Mouse (Mus musculus) intestine, postnatal 0 days (tissue): ENCODE results near the gene Tcirg1. TPM values are rescaled to one million over a fixed set of nuclear protein-coding genes. Genes with fewer than 3 reads are reported as not detected.
A peak's percentile ranks its signal among the peaks of the same experiment; 100 is the strongest.

ENCODE experiments used
- ATAC-seq: fragments of 200-750 bp; cut with Nextera tagmentation; 2 replicates; pipeline ENCODE4 v1.8.0; 2017; ENCODE audit warnings: mild to moderate bottlenecking, moderate TSS enrichment, moderate library complexity
- H3K27ac ChIP-seq: fragments of 300-500 bp; sonication (generic); 2 replicates; pipeline ENCODE4 v1.5.1; 2014; ENCODE audit warnings: mild to moderate bottlenecking, low read depth, low read length, moderate library complexity
- H3K27me3 ChIP-seq: fragments of 300-500 bp; sonication (generic); replicated peaks from 2 replicates; pipeline ENCODE4 v1.6.1; 2014; ENCODE audit warnings: low read length, mixed read lengths; ENCODE audit not compliant: control insufficient read depth, insufficient read depth
- H3K36me3 ChIP-seq: fragments of 300-500 bp; sonication (generic); 2 replicates; pipeline ENCODE4 v1.6.1; 2014; ENCODE audit warnings: mild to moderate bottlenecking, moderate library complexity; ENCODE audit not compliant: control insufficient read depth, insufficient read depth
- H3K4me1 ChIP-seq: fragments of 300-500 bp; sonication (generic); replicated peaks from 2 replicates; pipeline ENCODE4 v1.6.1; 2014; ENCODE audit warnings: antibody characterized with exemption, low read length, mixed read lengths; ENCODE audit not compliant: control insufficient read depth, insufficient read depth
- H3K4me2 ChIP-seq: fragments of 300-500 bp; sonication (generic); replicated peaks from 2 replicates; pipeline ENCODE4 v1.6.1; 2014; ENCODE audit warnings: low read depth, mild to moderate bottlenecking, moderate library complexity
- H3K4me3 ChIP-seq: fragments of 300-500 bp; sonication (generic); 2 replicates; pipeline ENCODE4 v1.5.1; 2014; ENCODE audit warnings: low read depth, low read length
- H3K9ac ChIP-seq: fragments of 300-500 bp; sonication (generic); 2 replicates; pipeline ENCODE4 v1.6.1; 2014; ENCODE audit warnings: mild to moderate bottlenecking, low read depth, low read length
- H3K9me3 ChIP-seq: fragments of 300-500 bp; sonication (generic); 2 replicates; pipeline ENCODE4 v1.6.1; 2016; ENCODE audit warnings: mixed run types; ENCODE audit not compliant: control insufficient read depth
- CTCF ChIP-seq: sonication (generic); IDR thresholded peaks from 2 replicates; pipeline ENCODE4 v1.5.1; 2016; ENCODE audit warnings: low read depth, mild to moderate bottlenecking, control low read depth, antibody characterized with exemption, moderate library complexity
- WGBS: fragments of 180-500 bp; shearing (Covaris S2); extraction: QIAGEN DNeasy Blood & Tissue Kit; methylation state at CpG from one replicate; pipeline ENCODE4 v1.1.7; 2014; 5-methylcytosine and 5-hydroxymethylcytosine counted together
- polyA plus RNA-seq: library from polyadenylated mRNA; unstranded; fragments of >200 nt; fragmentation: Nextera tagmentation; extraction: Ambion mirVana; gene quantifications from 2 replicates; pipeline ENCODE4 v1.2.1, GENCODE M21; 2015

Gene Tcirg1
- polyA plus RNA-seq, 1 experiment from 2014 or later = 76.2 TPM

- no peak for ATAC-seq
- Histone ChIP-seq H3K4me3 (no peak overlapping the region), H3K4me2 (no peak overlapping the region), H3K9ac (no peak overlapping the region), H3K4me1 (0 out of 2 replicates have a peak, but pooled peaks cover 7% of the 10 kb centered on the region), H3K36me3 (no peaks in the 10 kb centered on the region), H3K27ac (no peak overlapping the region), H3K9me3 (no peaks in the 10 kb centered on the region), H3K27me3 (no peaks in the 10 kb centered on the region)
- TF ChIP-seq CTCF = no peak
- 85% methylated on average over 8 of the region's 8 CpGs for WGBS
Measured at GRCm38 (mm10) chr19:3924190-3924589, 17.3 kb upstream of the Tcirg1 start.

- no peak overlapping the region for H3K9ac ChIP-seq
- no peak overlapping the region for H3K4me3 ChIP-seq
- no peaks in the 10 kb centered on the region for H3K36me3 ChIP-seq
- H3K4me2 ChIP-seq = no peak overlapping the region
- no peaks in the 10 kb centered on the region for H3K9me3 ChIP-seq
- ATAC-seq = peak; percentile 15; the same call in 1 of the 2 replicates
- WGBS = 58% methylated on average over 13 of the region's 13 CpGs
- 0 out of 2 replicates have a peak, but pooled peaks cover 7% of the 10 kb centered on the region for H3K4me1 ChIP-seq
- TF ChIP-seq CTCF = no peak
- no peak overlapping the region for H3K27ac ChIP-seq
- H3K27me3 ChIP-seq = no peaks in the 10 kb centered on the region
Measured at GRCm38 (mm10) chr19:3923586-3923985, 16.7 kb upstream of the Tcirg1 start.

GRCm38 (mm10) chr19:3922661-3923371, 15.9 kb upstream of the Tcirg1 start:
- no peak overlapping the region; the same call in 1 of the 2 replicates for H3K27ac ChIP-seq
- no peak overlapping the region for H3K4me3 ChIP-seq
- no peak overlapping the region for H3K4me2 ChIP-seq
- H3K9me3 ChIP-seq = no peaks in the 10 kb centered on the region
- no peak overlapping the region for H3K9ac ChIP-seq
- no peaks in the 10 kb centered on the region for H3K27me3 ChIP-seq
- 40% methylated on average over 10 of the region's 10 CpGs for WGBS
- peak; percentile 23; the same call in 1 of the 2 replicates for TF ChIP-seq CTCF
- H3K4me1 ChIP-seq = 0 out of 2 replicates have a peak, but pooled peaks cover 7% of the 10 kb centered on the region
- H3K36me3 ChIP-seq = no peaks in the 10 kb centered on the region
- peak; percentile 41; the same call in 1 of the 2 replicates for ATAC-seq

GRCm38 (mm10) chr19:3919928-3920327, 13.0 kb upstream of the Tcirg1 start:
- Histone ChIP-seq H3K27ac (no peak overlapping the region), H3K4me1 (0 out of 2 replicates have a peak, but pooled peaks cover 3% of the 10 kb centered on the region), H3K4me3 (no peak overlapping the region), H3K9ac (no peak overlapping the region), H3K9me3 (no peaks in the 10 kb centered on the region), H3K36me3 (no peaks in the 10 kb centered on the region), H3K27me3 (no peaks in the 10 kb centered on the region), H3K4me2 (no peak overlapping the region)
- no peak for TF ChIP-seq CTCF
- no peak for ATAC-seq

- Histone ChIP-seq H3K27ac (no peak overlapping the region), H3K9ac (no peak overlapping the region), H3K36me3 (no peaks in the 10 kb centered on the region), H3K9me3 (no peaks in the 10 kb centered on the region), H3K4me3 (no peak overlapping the region), H3K4me1 (0 out of 2 replicates have a peak, but pooled peaks cover 7% of the 10 kb centered on the region), H3K27me3 (no peaks in the 10 kb centered on the region), H3K4me2 (no peak overlapping the region)
- ATAC-seq = no peak
- WGBS = 69% methylated on average over 11 of the region's 11 CpGs
- no peak for TF ChIP-seq CTCF
Measured at GRCm38 (mm10) chr19:3916727-3917126, 9.8 kb upstream of the Tcirg1 start.

GRCm38 (mm10) chr19:3914535-3914934, 7.6 kb upstream of the Tcirg1 start:
- no peak overlapping the region for H3K4me2 ChIP-seq
- no peaks in the 10 kb centered on the region for H3K27me3 ChIP-seq
- no peaks in the 10 kb centered on the region for H3K9me3 ChIP-seq
- WGBS = 92% methylated on average over 5 of the region's 5 CpGs
- no peak overlapping the region for H3K4me3 ChIP-seq
- peaks cover 20% of the 10 kb centered on the region for H3K36me3 ChIP-seq
- no peak overlapping the region for H3K9ac ChIP-seq
- 0 out of 2 replicates have a peak, but pooled peaks cover 10% of the 10 kb centered on the region for H3K4me1 ChIP-seq
- ATAC-seq = no peak
- TF ChIP-seq CTCF = no peak
- H3K27ac ChIP-seq = no peak overlapping the region
